9 mouse cellular contexts compared by ENCODE assay signal in genomic region chr8:85220992-85221391, GRCm38 (mm10). TPM values are rescaled to one million over a fixed set of nuclear protein-coding genes. Genes with fewer than 3 reads are reported as not detected.
DNase-seq lines count a peak whose midpoint lies in the region; ATAC-seq and TF ChIP-seq lines count a peak whose summit lies in the region.
"Had no signal": no experiment of that assay in that cellular context is flagged by ENCODE, and none has a peak within 500 bp of the region (broad histone marks: within the 10 kb centered on the region; RNA-seq: fewer than 3 reads in every experiment).

No protein-coding gene starts in this region.

- no peaks in the 10 kb centered on the region for H3K27me3 ChIP-seq in lung, embryonic 14.5 days (ENCODE audit: insufficient read depth, low read length)

- TF ChIP-seq CTCF in lung, embryonic 14.5 days (IDR thresholded peaks at IDR 0.05; ENCODE audit: low read depth): no peak
- TF ChIP-seq CTCF in gastrocnemius, adult 2 months (IDR thresholded peaks at IDR 0.05): no peak

- H3K4me3 ChIP-seq in lung, embryonic 14.5 days (ENCODE audit: low read depth, low read length): no peak overlapping the region
- no peak overlapping the region for H3K4me3 ChIP-seq in gastrocnemius, adult 2 months

- peak; percentile 39 for DNase-seq in NIH3T3 (ENCODE audit: low read depth)
- DNase-seq in heart, postnatal 25 days (ENCODE audit: low spot score): peak; percentile 7
- DNase-seq in lung, embryonic 14.5 days: peak; percentile 64
- DNase-seq in gastrocnemius, adult 2 months: no peak
- no peak for DNase-seq in layer of hippocampus, adult 9-11 months

- no peaks in the 10 kb centered on the region for H3K4me1 ChIP-seq in lung, embryonic 14.5 days (ENCODE audit: insufficient read depth)

- 51% methylated on average over 6 of the region's 6 CpGs for WGBS in lung, embryonic 14.5 days

- intact Hi-C loops in heart, postnatal 25 days (cut with DNase I): no loop called here
- intact Hi-C loops in gastrocnemius, adult 2 months (cut with DNase I): no loop called here

- H3K9ac ChIP-seq in lung, embryonic 14.5 days: no peak overlapping the region

- peak overlapping the region; percentile 76 for H3K27ac ChIP-seq in lung, embryonic 14.5 days (ENCODE audit: low read depth)
- H3K27ac ChIP-seq in gastrocnemius, adult 2 months: no peak overlapping the region

- no peak overlapping the region for H3K4me2 ChIP-seq in lung, embryonic 14.5 days

- no peaks in the 10 kb centered on the region for H3K36me3 ChIP-seq in lung, embryonic 14.5 days (ENCODE audit: insufficient read depth)

- ATAC-seq in common myeloid progenitor, adult 5-6 weeks (replicated peaks; ENCODE audit: low read depth, poor library complexity, severe bottlenecking): peak; percentile 36; the same call in 1 of the 2 replicates
- ATAC-seq in lung, embryonic 14.5 days (ENCODE audit: insufficient read depth): peak; percentile 83
- no peak for ATAC-seq in cerebellum, adult (ENCODE audit: insufficient number of reproducible peaks, low FRiP score, low TSS enrichment)

- H3K9me3 ChIP-seq in lung, embryonic 14.5 days (ENCODE audit: low read depth, low read length): no peaks in the 10 kb centered on the region

RNA-seq across cellular contexts. Expression of gene Olfr371, which starts 4.8 kb away (rescaled TPM):
- not detected in 2 replicates for total RNA-seq in common myeloid progenitor, adult 5-6 weeks (2017)
- total RNA-seq in heart, postnatal 25 days (2021): not detected
- polyA plus RNA-seq in lung, embryonic 14.5 days (2014; fragmentation: Nextera tagmentation; extraction: Ambion mirVana): not detected in 2 replicates
- not detected for total RNA-seq in gastrocnemius, adult 2 months (2021)
- total RNA-seq: adrenal gland, postnatal 36 days had no signal
- polyA plus RNA-seq: limb, embryonic 11.5 days had no signal

Comparison
In these comparisons a context has a peak if more than half of its experiments do, and no peak if none do; other contexts are left out.
1. DNase-seq: peak in NIH3T3 (single experiment), heart, postnatal 25 days (single experiment) and lung, embryonic 14.5 days (single experiment); none in gastrocnemius, adult 2 months (single experiment) and layer of hippocampus, adult 9-11 months (single experiment).